Mouse (Mus musculus): ENCODE measurements around the gene Ifitm5. TPM values are rescaled to one million over a fixed set of nuclear protein-coding genes. Genes with fewer than 3 reads are reported as not detected.

Ifitm5 gene
- polyA plus RNA-seq, 1 experiment from 2014 or later, result 0.22 TPM

DNA sequence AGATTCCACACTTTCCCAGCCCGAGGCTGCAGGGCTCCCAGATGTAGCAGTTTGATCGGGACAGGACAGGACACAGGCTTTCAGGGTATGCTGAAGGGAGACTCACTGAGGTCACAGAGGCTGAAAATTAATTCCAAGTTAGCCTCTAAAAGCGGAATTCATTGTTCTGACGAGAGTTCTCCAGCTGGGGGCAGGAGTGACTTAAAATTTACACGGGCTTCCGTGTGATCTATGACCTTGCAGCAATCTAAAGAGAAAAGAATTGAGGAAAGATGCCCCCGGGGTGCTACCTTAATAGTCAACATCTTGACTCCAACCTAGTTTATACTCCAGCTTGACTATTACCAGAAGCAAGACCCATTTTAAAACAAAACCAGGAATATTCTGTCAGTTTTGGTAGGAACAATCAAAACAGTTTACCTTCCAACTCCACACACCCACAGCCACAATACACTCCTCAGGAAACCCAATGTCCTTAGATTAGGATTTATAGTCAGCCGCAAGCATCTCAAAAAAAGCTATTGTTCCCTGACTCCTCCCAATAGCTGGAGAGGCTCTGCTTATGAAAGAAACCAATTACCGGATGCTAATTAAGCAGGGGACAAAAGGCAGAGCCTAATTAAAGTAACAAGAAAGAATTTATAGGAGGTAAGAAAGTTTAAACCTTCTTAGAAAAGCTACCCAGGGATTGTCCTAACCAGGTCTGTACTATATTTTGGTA is 9.2 kb upstream of the Ifitm5 start:
- 3% methylated on average over 9 of the region's 9 CpGs for WGBS

DNA sequence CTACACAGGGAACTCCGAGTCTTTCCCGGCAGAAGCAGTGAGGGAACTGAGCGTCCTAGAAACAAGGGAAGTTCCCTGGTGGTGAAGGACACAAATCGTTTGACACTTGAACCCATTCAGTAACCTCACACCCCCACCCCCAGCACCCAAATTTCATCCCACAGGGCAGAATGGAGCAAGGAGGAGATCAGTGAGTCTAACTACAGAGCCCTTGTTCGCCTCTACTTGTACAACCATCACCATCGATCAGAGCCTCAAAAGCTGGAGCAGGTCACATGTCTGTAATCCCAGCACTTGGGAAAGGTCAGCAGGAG is 6.4 kb upstream of the Ifitm5 start:
- no peak overlapping the region for H3K27ac ChIP-seq
- WGBS, result 60% methylated on average over 6 of the region's 6 CpGs
- H3K4me3 ChIP-seq (replicated peaks), result no peak overlapping the region
- ATAC-seq, result no peak
- H3K4me1 ChIP-seq (replicated peaks), result peaks cover 20% of the 10 kb centered on the region
- no peak overlapping the region for H3K9ac ChIP-seq (replicated peaks)
- peaks cover 12% of the 10 kb centered on the region; the same call in 1 of the 2 replicates for H3K27me3 ChIP-seq
- no peaks in the 10 kb centered on the region for H3K36me3 ChIP-seq
- no peaks in the 10 kb centered on the region for H3K9me3 ChIP-seq
- H3K4me2 ChIP-seq (replicated peaks), result no peak overlapping the region

More for the DNA sequence above, 9.2 kb upstream of the Ifitm5 start:
- no peak overlapping the region for H3K9ac ChIP-seq (replicated peaks)
- H3K4me3 ChIP-seq (replicated peaks), result no peak overlapping the region
- no peak for ATAC-seq
- peaks cover 12% of the 10 kb centered on the region; the same call in 1 of the 2 replicates for H3K27me3 ChIP-seq
- H3K36me3 ChIP-seq, result no peaks in the 10 kb centered on the region
- H3K27ac ChIP-seq, result no peak overlapping the region
- H3K4me2 ChIP-seq (replicated peaks), result no peak overlapping the region
- H3K9me3 ChIP-seq, result no peaks in the 10 kb centered on the region
- peaks cover 17% of the 10 kb centered on the region for H3K4me1 ChIP-seq (replicated peaks)

DNA sequence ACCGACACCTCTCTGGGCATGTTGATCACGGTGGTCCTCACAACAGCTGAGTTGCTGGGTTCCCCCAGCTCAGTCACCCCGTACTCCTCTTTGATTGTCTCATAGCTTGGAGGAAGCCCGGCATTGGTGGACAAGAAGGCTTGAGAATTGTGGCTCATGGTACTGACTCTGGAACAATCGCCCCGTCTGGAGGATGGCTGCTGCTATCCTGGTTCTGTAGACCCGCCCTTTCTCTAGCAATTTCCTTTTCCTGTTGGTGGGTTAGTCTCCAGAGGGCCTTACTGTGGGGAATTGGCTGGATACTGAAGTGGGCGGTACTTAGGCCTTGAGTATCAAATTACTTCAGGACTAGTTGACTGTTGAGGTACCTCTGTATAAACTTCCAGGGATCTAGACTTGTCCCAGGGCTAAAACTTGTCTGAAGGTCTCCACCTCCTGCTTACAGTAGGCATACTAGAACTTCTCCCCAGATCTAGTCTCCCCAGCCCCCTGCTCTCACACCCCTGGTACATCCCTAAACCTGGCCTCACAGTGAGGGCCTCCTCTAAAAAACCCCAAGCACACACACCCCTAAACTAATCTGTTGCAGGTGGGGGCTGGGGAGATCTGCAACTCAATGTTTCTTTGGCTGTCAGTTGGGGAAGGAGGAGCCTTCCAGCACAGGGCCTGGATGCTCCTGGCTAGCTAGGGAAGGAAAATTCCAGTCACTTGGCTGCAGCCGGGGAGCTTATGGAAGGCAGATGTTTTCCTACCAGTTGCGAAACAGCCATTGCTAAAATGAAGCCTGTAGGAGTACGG is 5.9 kb upstream of the Ifitm5 start, which contains the start of the genes Gm45717 and Ifitm2:
TSS of gene Gm45717 (minus strand) at position 180 of the 798 bp plus-strand sequence.
TSS of gene Ifitm2 (minus strand) at position 230 of the 798 bp plus-strand sequence.
- peak within 1 kb of the TSS; percentile 33 for H3K4me3 ChIP-seq (replicated peaks)
- WGBS, result 24% methylated on average over 11 of the region's 11 CpGs
- H3K4me2 ChIP-seq (replicated peaks), result peak within 1 kb of the TSS; percentile 54
- H3K4me1 ChIP-seq (replicated peaks), result peaks cover 25% of the 10 kb centered on the region
- H3K27ac ChIP-seq, result no peak within 1 kb of the TSS
- H3K9ac ChIP-seq (replicated peaks), result peak within 1 kb of the TSS; percentile 56
- no peaks in the 10 kb centered on the region for H3K9me3 ChIP-seq
- peaks cover 12% of the 10 kb centered on the region; the same call in 1 of the 2 replicates for H3K27me3 ChIP-seq
- ATAC-seq, result peak; percentile 59; the same call in 1 of the 2 replicates
- H3K36me3 ChIP-seq, result no peaks in the 10 kb centered on the region

DNA sequence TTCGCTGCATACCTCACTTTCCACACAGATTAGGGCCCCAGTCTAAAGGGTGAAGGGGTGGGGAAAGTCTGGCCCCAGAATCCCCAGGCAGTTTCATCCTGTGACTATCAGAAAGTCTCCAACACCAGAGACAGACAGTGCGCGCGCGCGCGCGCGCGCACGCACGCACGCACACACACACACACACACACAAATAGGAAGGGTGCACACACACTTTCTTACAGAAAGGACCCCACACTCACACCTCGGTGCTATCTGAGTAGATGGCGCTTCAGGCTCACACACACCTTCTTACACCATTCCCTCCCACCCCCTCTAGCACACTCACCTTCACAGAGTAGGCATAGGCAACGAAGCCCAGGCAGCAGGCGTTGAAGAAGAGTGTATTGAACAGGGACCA is 5.3 kb upstream of the Ifitm5 start:
- H3K4me2 ChIP-seq (replicated peaks), result peak overlapping the region; percentile 54
- H3K9me3 ChIP-seq, result no peaks in the 10 kb centered on the region
- 6% methylated on average over 17 of the region's 17 CpGs for WGBS
- peak overlapping the region; percentile 33 for H3K4me3 ChIP-seq (replicated peaks)
- H3K27ac ChIP-seq, result no peak overlapping the region
- peaks cover 12% of the 10 kb centered on the region; the same call in 1 of the 2 replicates for H3K27me3 ChIP-seq
- ATAC-seq, result peak; percentile 68
- H3K9ac ChIP-seq (replicated peaks), result peak overlapping the region; percentile 56
- peaks cover 31% of the 10 kb centered on the region for H3K4me1 ChIP-seq (replicated peaks)
- no peaks in the 10 kb centered on the region for H3K36me3 ChIP-seq

DNA sequence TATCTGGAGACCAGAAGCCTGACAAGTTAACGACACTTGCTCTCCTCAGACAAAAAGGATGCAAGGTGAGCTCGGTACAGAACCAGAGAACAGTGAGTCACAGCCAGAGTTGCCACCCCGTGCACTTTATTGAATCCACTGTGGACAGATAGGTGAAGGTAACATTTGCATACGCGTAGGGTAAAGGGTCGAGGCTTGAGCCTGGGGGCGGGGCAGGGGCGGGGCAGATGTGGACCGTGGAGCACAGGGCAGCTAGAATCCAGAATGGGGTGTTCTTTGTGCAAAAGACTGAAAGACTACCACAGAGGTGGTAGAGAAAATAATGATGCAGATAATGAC is 4.6 kb upstream of the Ifitm5 start:
- Histone ChIP-seq H3K27ac (no peak overlapping the region), H3K4me1 (replicated peaks) (peaks cover 34% of the 10 kb centered on the region), H3K4me3 (replicated peaks) (peak overlapping the region; percentile 33), H3K36me3 (no peaks in the 10 kb centered on the region), H3K9me3 (no peaks in the 10 kb centered on the region), H3K9ac (replicated peaks) (no peak overlapping the region), H3K27me3 (peaks cover 12% of the 10 kb centered on the region; the same call in 1 of the 2 replicates), H3K4me2 (replicated peaks) (peak overlapping the region; percentile 54)
- 13% methylated on average over 9 of the region's 9 CpGs for WGBS
- no peak for ATAC-seq

DNA sequence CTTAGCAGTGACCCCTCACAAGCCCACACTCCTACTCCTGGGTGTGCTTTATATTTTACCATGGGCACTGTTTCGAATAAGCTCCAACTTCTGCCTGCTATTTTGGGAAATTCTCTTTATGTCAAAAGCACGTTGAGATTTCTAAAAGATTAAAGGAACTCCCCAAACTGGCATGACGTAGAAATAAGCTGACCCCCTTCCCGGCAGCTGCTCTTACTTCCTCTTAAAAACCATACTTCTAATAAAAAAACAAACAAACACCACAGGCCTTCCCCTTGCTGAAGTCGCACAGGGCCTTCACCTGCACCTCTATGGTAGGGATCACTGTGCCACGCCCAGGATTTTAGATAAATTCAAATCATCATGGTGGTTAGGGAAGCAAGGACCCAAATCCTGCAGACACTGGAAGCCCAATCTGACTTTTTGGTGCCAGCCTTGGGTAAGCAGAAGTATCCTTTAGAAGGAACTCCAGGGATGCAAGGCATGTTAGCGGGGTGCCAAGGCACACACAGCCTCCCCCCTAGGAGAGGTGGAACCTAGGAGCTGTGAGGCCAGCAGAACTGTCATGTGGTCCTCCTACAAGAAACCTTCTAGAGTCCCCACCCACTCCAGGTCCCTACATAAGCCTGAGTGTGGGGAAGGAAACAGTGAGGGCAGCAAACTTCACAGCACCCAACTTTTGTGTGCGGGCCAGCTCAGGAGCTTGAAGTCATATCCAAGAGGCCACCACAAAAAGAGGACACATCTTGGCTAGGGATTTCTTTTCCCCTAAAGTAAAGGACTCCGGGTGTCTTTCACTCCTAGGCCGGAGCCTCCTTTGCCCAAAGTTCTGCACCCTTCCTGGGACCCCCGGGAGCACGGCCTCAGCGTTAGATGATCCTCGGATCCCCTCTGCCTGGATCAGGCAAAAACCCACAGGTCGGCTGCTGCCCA is 4.0 kb upstream of the Ifitm5 start:
- Histone ChIP-seq H3K9ac (replicated peaks) (no peak overlapping the region), H3K27me3 (peaks cover 12% of the 10 kb centered on the region; the same call in 1 of the 2 replicates), H3K4me3 (replicated peaks) (peak overlapping the region; percentile 33; the same call in 1 of the 2 replicates), H3K4me2 (replicated peaks) (peak overlapping the region; percentile 54), H3K9me3 (no peaks in the 10 kb centered on the region), H3K4me1 (replicated peaks) (peaks cover 31% of the 10 kb centered on the region), H3K27ac (no peak overlapping the region), H3K36me3 (no peaks in the 10 kb centered on the region)
- WGBS, result 68% methylated on average over 15 of the region's 15 CpGs
- no peak for ATAC-seq

DNA sequence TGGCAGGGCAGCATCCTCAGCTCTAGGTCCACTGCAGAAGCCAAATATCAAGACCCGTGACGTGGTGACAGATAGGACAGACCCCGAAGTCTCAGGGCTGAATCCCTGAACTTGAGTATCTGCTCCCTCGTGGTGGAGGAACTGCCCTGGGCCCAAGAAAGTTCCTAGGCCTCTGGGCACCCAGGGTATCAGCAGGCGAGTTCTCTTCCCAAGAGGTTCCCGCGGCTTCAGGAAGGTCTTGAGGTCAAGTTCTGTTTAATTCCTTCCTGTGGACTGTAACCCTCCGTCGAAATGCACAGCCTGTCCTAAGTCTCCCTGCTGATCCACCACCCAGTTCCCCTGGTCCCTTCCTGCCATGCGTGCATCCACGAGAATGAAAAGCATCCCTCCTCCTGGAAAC is 3.0 kb upstream of the Ifitm5 start:
- ATAC-seq, result no peak

DNA sequence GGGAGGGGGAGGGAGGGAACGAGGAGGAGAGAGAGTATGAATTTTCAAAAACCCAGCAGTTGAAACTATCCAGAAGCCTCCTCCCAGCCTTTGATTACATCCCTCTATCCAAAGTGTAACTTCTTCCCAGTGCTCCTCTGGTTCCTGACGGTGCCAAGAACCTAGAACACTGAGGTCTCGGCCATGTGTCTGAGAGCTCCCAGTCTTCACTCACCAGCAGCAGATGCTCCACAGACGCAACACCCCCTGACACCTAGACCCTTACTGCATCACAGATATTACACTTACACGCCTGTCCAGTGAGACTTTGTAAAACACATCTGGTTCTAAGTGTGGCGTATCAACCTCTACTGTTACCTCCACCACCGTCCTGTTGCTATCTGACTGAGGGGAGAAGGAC is 2.4 kb upstream of the Ifitm5 start:
- H3K27ac ChIP-seq, result no peak overlapping the region
- H3K4me3 ChIP-seq (replicated peaks), result no peak overlapping the region
- no peak overlapping the region for H3K4me2 ChIP-seq (replicated peaks)
- ATAC-seq, result no peak
- no peak overlapping the region for H3K9ac ChIP-seq (replicated peaks)
- no peaks in the 10 kb centered on the region for H3K9me3 ChIP-seq
- 0 out of 2 replicates have a peak, but pooled peaks cover 5% of the 10 kb centered on the region for H3K36me3 ChIP-seq
- 0 out of 2 replicates have a peak, but pooled peaks cover 6% of the 10 kb centered on the region for H3K27me3 ChIP-seq
- H3K4me1 ChIP-seq (replicated peaks), result peaks cover 28% of the 10 kb centered on the region
- WGBS, result 89% methylated on average over 7 of the region's 7 CpGs

More for the DNA sequence above, 3.0 kb upstream of the Ifitm5 start:
- Histone ChIP-seq H3K4me2 (replicated peaks) (no peak overlapping the region), H3K27me3 (peaks cover 8% of the 10 kb centered on the region; the same call in 1 of the 2 replicates), H3K4me1 (replicated peaks) (peaks cover 28% of the 10 kb centered on the region), H3K4me3 (replicated peaks) (no peak overlapping the region), H3K9me3 (no peaks in the 10 kb centered on the region), H3K36me3 (0 out of 2 replicates have a peak, but pooled peaks cover 5% of the 10 kb centered on the region), H3K9ac (replicated peaks) (no peak overlapping the region), H3K27ac (no peak overlapping the region)
- 89% methylated on average over 11 of the region's 11 CpGs for WGBS

DNA sequence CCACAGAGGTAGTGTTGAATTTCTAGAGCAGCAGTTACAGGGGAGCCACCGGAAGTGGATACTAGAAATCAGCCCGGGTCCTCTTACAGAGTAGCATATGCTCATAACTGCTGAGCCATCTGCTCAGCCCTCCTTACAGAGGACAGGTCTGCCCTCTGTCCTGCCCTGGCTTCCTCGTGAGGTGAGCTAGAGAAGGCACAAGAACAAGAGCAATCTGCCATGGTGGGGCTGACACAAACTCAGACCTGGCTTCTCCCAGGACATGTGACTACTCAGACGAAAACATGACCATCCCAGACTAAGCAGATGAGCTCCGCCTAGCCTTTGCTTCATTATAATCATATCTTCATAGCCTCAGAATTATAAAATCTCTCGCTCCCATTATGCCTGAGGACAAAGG is 1.7 kb upstream of the Ifitm5 start:
- Histone ChIP-seq H3K27me3 (0 out of 2 replicates have a peak, but pooled peaks cover 6% of the 10 kb centered on the region), H3K9ac (replicated peaks) (no peak overlapping the region), H3K4me3 (replicated peaks) (no peak overlapping the region), H3K27ac (no peak overlapping the region), H3K4me2 (replicated peaks) (no peak overlapping the region), H3K4me1 (replicated peaks) (peaks cover 28% of the 10 kb centered on the region), H3K36me3 (0 out of 2 replicates have a peak, but pooled peaks cover 5% of the 10 kb centered on the region), H3K9me3 (no peaks in the 10 kb centered on the region)
- no peak for ATAC-seq
- 79% methylated on average over 6 of the region's 6 CpGs for whole genome bisulfite sequencing

DNA sequence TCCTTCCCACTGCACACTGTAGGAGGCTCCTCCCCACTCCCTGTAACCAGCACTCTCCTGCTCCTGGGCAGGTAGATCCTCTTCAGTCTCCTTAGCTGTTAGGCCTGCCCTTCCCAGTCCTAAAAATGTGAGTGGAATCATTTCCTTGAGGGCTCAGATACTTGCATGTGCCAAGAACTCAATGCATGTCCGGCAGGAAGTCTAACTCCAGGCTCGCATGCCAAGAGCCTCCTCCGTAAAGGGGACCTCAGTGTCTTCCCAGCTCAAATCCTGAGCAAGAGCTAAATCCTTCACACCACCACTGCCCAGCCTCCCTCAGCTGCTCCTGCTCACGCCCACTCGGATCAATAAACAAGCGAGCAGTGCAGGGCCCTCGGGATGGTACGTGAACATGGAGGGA is 960 bp upstream of the Ifitm5 start:
- no peak overlapping the region for H3K4me3 ChIP-seq (replicated peaks)
- WGBS, result 62% methylated on average over 8 of the region's 8 CpGs
- 0 out of 2 replicates have a peak, but pooled peaks cover 2% of the 10 kb centered on the region for H3K27me3 ChIP-seq
- no peak overlapping the region for H3K4me2 ChIP-seq (replicated peaks)
- no peaks in the 10 kb centered on the region for H3K9me3 ChIP-seq
- no peak for ATAC-seq
- H3K9ac ChIP-seq (replicated peaks), result no peak overlapping the region
- no peak overlapping the region for H3K27ac ChIP-seq
- H3K4me1 ChIP-seq (replicated peaks), result peaks cover 28% of the 10 kb centered on the region
- 0 out of 2 replicates have a peak, but pooled peaks cover 5% of the 10 kb centered on the region for H3K36me3 ChIP-seq

DNA sequence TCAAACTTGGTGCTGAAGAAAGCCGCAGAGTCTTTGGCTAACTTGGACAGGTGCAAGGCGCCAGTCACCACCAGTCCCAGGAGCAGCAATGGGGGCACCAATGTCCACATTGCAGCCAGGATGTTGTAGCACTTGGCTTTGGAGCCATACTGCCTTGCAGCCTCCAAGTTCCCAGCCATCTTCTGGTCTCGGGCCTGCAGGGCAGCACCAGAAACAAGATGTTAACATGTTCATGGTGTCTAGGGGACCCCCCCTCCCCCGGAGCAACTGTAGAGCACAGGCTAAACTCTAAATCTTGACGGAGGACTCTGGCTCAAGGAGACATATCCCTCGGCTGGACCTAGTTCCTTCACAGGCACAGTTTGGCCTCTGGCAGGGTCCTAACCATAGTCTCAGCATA is 836 bp downstream of the Ifitm5 start:
- Histone ChIP-seq H3K9ac (replicated peaks) (no peak overlapping the region), H3K27ac (no peak overlapping the region), H3K36me3 (0 out of 2 replicates have a peak, but pooled peaks cover 5% of the 10 kb centered on the region), H3K9me3 (no peaks in the 10 kb centered on the region), H3K4me3 (replicated peaks) (no peak overlapping the region), H3K27me3 (no peaks in the 10 kb centered on the region), H3K4me2 (replicated peaks) (no peak overlapping the region), H3K4me1 (replicated peaks) (peaks cover 16% of the 10 kb centered on the region)
- 90% methylated on average over 6 of the region's 6 CpGs for WGBS
- ATAC-seq, result no peak

Data from midbrain, embryonic 13.5 days (tissue).